Mouse (Mus musculus) 3134 (cell line): ENCODE measurements around the gene Ablim1.

Experiments
- DNase-seq: peaks from one replicate; pipeline ENCODE4 v3.0.0-alpha.2; 2011; ENCODE audit warnings: low spot score; ENCODE audit not compliant: insufficient read length; ENCODE audit errors: extremely low read depth

The Ablim1 gene

GRCm38 (mm10) chr19:57228576-57228975 lies 86.1 kb downstream of the Ablim1 start:
- DNase-seq = no peak

- DNase-seq = no peak
These were observed 90.3 kb downstream of the Ablim1 start for GRCm38 (mm10) chr19:57224390-57224789.

GRCm38 (mm10) chr19:57223686-57224085 lies 91.0 kb downstream of the Ablim1 start:
- DNase-seq = no peak

- DNase-seq = no peak
These were observed 92.1 kb downstream of the Ablim1 start for GRCm38 (mm10) chr19:57222657-57223056.

GRCm38 (mm10) chr19:57221684-57222235 lies 93.0 kb downstream of the Ablim1 start:
- DNase-seq = peak; percentile 45

GRCm38 (mm10) chr19:57219758-57220157 lies 95.0 kb downstream of the Ablim1 start:
- no peak for DNase-seq

- no peak for DNase-seq
These were observed 97.6 kb downstream of the Ablim1 start for GRCm38 (mm10) chr19:57217161-57217560.

- no peak for DNase-seq
These were observed 99.2 kb downstream of the Ablim1 start for GRCm38 (mm10) chr19:57215527-57215926.

GRCm38 (mm10) chr19:57212406-57212805 lies 102.3 kb downstream of the Ablim1 start:
- no peak for DNase-seq

- no peak for DNase-seq
These were observed 103.1 kb downstream of the Ablim1 start for GRCm38 (mm10) chr19:57211444-57212111.

GRCm38 (mm10) chr19:57210924-57211323 lies 103.8 kb downstream of the Ablim1 start:
- no peak for DNase-seq

- DNase-seq = peak; percentile 87
These were observed 110.6 kb downstream of the Ablim1 start for GRCm38 (mm10) chr19:57204101-57204500.

GRCm38 (mm10) chr19:57202554-57202953 lies 112.2 kb downstream of the Ablim1 start:
- no peak for DNase-seq

- DNase-seq = no peak
These were observed 113.6 kb downstream of the Ablim1 start for GRCm38 (mm10) chr19:57201090-57201483.

- DNase-seq = no peak
These were observed 114.1 kb downstream of the Ablim1 start for GRCm38 (mm10) chr19:57200477-57201089.

GRCm38 (mm10) chr19:57199361-57199760 lies 115.4 kb downstream of the Ablim1 start:
- DNase-seq = peak; percentile 80

GRCm38 (mm10) chr19:57198531-57198930 lies 116.2 kb downstream of the Ablim1 start:
- DNase-seq = peak; percentile 69

- peak; percentile 39 for DNase-seq
These were observed 116.7 kb downstream of the Ablim1 start for GRCm38 (mm10) chr19:57198029-57198428.

- DNase-seq = peak; percentile 95
These were observed 117.5 kb downstream of the Ablim1 start for GRCm38 (mm10) chr19:57197043-57197817.

- DNase-seq = no peak
These were observed 118.1 kb downstream of the Ablim1 start for GRCm38 (mm10) chr19:57196616-57197015.

- no peak for DNase-seq
These were observed 119.4 kb downstream of the Ablim1 start for GRCm38 (mm10) chr19:57195169-57195930.
